Mouse (Mus musculus) thymus, postnatal 4 days (tissue): ENCODE measurements around the gene Rnase10.
"Not testable (repeated sequence)": the region's sequence is repeated elsewhere in the genome, so short reads cannot be mapped to it uniquely, and the experiment has no call there.

Experiments used
- DNase-seq: peaks from one replicate; pipeline ENCODE4 v3.0.0; 2021

Gene Rnase10

DNA sequence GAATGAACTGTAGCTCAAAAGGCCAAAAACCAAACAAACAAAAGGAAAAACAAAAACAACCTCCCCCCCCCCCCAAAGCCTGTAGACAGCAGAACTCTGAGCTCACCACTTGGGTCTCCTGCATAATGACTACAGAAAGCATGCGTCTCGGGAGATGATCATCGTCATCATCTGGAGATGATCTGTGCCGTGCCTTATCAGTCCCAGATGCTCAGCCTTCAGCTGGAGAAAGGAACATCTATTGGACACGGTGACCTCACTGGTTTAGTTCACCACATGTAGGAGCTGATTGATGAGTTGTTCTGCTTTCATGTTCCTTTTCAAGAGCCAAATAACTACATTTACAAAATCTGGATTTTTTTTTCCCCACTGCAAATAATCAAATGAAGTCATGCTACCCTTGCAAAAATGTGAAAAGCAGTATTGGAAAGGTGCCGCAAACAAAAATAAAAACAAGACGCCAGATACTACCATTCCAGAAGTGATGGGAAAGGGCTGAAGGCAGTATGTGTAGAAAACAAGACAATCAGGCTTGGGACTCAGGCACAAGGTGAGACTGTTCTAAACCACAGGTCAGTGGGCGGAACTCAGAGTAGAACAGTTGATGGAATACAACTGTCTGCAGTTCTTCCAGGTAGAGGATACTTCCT lies at the start of gene Rnase10:
Gene Rnase10 (plus strand): TSS at position 600 of the 650 bp plus-strand sequence.
- no peak for DNase-seq

DNA sequence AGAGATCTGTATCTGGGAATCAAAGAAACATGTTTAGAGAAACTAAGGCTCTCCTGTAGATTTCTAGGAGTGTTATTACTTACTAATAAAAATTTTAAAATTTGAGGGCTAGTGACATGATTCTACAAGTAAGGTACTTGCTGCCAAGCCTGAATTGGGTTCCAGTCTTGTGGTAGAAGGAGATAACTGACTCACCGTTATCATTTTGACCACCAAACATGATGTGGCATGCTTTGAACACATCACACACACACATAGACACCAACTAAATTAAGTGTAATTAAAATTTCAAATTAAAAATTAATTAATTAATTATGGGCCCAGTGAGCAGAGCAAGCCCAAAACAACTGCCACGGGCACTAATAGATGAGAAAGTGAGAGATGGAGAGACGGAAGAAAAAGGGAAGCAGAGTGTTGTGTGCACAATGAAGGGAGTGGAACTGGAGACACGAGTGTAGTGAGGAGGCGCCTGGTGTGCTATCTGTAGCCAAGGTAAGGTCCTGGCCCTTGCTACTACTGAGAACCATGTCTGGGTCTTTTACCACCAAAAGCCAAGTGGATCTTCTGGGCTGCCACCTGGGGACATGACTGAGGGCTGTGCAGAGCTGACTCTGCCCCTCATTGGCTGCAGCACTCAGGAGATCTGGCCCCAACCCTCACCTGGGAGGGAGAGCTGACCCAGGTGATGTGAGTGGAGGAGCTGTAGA lies 49.1 kb upstream of the Rnase10 start:
- DNase-seq: not testable (repeated sequence)

DNA sequence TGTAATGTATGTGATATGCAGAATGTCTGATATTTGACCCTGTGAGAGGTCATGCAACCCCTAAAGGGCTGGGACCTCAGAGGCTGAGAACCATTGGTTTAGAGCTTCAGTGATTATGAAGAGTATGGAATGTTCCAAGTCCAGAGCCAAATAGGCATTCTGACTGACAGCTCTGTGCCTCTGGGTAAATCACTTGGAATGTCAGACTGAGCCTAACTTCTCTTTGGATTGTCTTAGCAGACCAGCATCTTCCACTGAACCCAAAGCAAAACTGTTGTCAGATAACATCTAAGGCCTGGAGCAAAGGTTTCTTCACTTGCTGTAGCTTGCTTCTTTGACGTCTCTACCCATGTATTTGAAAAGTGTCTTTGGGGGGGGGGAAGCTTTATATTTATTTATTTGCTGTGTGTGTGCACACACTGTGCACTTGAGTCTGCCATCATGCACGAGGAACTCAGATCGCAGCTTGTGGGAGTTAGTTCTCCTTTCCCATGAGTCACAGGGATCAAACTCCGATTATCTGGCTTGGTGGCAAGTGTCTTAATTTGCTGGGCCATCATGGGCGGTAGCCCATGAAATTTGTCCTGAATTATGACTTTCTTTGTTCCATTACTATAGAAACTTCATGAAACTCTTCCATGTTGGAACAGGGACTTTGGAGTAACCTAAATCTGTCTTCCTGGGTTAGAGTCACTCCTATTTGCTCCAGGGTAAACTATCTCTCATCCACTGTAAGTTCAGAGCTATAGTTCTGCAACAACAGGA lies 39.2 kb upstream of the Rnase10 start:
- DNase-seq: no peak

DNA sequence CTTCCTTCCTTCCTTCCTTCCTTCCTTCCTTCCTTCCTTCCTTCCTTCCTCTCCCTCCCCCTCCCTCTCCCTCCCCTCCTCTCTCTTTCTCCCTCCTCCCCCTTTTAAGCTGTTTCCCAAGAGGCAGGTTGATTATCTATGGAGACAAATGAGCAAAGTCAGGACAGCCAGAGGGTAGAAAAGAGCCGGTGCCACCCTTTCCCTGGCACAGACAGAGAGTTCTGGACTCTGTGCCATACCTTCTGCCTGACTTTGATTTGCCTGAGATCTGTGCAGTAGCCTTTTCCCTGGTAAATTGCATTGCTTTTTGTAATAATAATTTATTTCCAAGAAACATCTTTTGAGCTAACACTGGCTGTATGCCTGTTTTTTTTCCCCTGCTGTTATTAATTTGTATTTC lies 38.5 kb upstream of the Rnase10 start:
- no peak for DNase-seq

DNA sequence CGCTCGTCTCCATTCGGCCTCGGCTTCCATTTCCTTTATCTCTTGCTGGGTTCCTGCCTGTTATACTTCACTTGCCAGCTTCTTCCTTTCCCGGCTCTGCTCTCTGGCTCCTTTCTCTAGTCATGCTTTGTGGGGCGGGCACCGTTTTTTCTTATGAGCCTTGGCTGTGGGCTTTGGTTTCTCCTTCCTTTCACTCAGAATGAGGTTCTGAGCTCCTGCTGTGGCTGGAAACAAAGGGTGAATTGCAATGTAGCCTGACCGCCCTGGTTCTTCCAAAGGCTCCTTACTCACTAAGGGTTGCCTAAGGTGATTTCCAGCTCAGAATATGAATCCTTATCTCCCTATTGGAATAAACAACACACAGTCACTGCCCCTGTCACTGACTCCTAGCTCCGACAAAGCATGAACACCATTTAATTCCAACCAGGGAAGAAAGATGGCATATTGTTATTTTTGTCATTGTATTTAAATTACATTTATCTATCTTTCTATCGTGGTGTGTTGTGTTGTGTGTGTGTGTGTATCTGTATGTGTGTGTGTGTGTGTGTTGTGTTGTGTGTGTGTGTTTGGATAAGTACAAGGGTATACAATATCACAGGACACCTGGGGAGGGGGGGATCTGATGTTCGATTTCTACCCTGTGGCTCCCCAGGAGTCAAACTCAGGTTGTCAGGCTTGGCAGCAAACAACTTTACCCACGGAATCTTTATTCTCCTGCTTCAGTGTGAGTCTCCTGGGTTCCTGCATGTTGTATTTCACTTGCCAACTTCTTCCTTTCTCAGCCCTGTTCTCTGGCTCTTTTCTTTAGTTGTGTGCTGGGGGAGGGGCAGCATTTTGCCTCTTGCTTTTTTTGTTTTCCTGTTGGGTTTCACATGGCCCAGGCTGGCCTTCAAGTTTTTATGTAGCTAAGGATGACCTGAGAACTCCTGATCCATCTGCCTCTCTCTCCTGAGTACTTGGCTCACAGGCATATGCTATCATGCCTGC lies 37.7 kb upstream of the Rnase10 start:
- DNase-seq: peak; percentile 32

DNA sequence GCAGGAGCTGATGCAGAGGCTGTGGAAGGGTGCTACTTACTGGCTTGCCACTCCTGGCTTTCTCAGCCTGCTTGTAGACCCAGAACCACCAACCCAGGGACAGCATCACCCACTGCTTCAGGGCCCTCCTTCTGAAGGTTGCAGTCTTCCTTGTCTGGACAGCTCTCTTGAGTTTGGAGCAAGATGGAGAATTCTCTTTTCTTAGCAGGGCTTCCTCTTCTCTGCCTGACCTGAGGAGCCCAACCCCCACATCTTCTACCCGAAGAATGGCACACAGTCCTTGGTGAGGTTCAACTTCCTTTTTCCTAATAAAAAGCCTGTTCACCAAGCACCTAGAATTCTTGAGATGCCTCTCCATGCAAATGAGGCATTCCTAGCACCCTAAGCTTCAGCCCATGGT lies 36.7 kb upstream of the Rnase10 start:
- no peak for DNase-seq

DNA sequence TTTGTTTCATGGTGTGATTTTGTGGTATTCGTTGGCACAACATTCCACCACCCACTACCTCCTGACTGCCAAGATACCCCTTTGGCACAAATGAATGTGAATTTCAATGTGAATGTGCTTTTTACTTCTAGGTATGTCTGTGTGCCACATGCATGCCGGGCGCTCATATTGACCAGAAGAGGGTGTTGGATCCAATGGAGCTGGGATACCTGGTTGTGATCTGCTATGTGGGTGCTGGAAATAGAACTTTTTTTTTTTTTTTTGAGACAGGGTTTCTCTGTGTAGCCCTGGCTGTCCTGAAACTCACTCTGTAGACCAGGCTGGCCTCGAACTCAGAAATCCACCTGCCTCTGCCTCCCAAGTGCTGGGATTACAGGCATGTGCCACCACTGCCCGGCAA lies 34.5 kb upstream of the Rnase10 start:
- DNase-seq: not testable (repeated sequence)

DNA sequence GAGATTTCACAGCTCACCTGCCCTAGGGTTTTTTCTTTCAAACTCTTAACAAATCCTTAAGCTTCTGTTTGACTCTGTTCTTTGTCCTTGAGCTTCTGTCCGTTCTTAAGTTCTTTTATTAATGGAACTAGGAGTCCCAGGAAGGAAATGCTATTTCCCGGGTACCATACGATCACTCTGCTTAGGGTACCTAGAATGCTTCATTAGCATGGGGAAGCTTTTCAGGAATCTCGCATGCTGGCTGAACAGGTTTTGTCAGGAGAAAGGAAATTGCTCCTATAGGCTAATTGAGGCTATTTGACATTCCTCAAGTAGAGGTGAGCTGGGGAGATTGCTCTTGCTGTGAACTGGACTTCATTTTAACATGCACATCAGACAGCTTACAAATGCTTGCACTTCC lies 33.9 kb upstream of the Rnase10 start:
- no peak for DNase-seq

DNA sequence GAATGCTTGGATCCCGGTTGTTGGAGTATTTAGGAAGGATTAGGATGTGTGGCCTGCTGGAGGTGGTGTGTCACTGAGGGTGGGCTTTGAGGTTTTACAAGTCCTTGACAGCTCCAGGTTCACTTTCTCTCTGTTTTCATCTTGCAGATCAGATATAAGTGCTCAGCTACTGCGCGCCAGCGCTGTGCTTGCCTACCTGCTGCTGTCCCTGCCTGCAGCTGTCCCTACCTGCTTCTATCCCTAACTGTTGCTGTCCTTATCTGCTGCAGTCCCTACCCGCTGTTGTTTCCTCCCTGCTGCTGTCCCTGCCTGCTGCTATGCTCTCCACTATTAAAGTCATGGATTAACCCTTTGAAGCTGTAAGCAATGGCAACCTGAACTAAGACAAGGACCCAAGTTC lies 32.5 kb upstream of the Rnase10 start:
- no peak for DNase-seq

DNA sequence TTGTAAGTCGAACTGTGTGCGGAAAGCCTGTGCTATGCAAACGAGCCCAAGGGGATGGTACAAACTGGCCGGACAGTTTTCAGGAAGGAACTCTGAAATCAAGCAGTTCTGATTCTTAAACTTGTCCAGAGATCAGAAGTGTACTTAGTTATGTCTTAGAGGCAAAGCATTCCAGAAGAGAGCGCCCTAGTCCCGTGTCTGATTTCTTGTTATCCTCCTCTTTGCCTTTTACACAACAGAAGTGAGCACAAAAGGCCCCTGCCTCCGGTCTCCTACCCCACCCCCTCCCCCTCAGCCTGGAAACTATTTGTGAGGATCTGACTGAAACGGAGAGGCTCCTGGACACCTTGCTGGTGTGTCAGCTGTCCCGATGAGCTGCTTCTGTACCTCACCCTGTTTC lies 30.9 kb upstream of the Rnase10 start:
- DNase-seq: no peak

DNA sequence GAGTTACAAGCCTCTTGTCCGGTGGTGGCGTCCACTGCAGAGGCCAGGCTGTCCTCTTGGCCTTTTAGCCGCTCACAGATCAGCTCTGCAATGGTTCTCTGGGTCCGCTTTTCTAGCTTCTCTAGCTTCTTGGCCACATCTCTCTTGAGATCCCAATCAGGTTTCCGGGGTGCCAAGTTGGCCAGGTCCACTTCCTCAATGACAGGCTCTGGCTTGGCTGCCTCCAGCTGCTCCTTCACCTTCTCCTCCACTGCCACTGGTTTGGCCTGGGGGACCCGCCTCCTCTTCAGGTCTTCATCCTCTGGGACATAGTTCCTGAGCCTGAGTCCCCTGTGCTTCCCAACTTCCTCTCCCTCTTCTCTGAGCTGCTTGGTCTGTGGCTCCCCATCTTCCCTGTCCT lies 29.1 kb upstream of the Rnase10 start:
- not testable (repeated sequence) for DNase-seq

DNA sequence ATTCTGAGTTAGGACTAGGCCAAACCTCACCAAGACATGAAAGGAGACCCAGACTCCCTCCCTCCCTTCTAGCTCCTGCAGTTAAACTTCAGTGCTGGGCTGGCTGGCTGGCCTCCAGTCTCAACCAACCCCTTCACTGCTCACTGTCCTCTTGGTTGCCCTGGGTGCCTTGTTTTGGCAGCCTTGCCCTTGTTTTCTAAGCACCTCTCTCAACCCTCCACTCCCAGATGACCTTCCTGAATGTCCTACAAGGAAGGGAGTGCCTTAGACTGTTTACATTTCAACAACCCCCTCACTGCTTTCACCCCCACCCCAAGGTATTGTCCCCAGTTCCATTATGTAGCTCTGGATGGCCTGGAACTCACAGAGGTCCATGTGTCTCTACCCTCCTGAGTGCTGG lies 27.9 kb upstream of the Rnase10 start:
- no peak for DNase-seq

DNA sequence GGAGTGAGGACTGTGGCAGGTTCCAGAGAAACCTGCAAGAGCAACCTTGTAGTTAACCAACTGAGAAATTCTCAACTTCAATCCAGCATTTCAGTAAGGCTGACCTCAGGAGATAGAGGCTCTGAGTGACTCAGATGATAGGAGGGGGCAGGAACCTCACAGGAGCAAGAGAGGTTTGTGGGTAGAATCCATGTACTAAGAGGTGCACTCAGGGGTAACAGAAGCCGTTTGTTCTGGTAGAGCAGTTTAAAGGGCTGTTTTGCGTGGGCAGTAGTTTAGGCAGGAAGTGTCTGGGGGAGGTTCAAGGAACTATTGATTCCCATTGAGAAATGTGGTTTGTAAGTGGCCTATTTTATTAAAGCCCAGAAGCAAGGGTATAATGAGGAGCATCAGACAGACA lies 26.3 kb upstream of the Rnase10 start:
- DNase-seq: no peak

DNA sequence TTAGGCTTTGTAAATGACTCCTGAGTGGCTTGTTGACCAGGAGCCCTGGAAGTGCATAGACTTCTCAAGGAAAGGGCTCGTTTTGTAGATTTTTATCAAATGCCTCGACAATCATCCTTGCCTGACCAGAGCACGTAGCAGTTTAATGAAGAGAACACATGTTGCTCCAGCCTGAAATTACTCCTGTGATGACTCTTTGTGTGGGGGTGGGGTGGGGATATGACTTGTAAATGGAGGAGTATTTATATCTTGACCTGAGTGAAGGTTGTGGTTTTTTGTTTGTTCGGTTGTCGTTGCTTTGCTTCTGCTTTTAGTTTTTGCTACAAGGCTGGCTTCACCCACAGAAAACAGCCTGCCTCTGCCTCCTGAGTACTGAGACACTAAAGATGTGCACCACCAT lies 25.7 kb upstream of the Rnase10 start:
- DNase-seq: no peak

DNA sequence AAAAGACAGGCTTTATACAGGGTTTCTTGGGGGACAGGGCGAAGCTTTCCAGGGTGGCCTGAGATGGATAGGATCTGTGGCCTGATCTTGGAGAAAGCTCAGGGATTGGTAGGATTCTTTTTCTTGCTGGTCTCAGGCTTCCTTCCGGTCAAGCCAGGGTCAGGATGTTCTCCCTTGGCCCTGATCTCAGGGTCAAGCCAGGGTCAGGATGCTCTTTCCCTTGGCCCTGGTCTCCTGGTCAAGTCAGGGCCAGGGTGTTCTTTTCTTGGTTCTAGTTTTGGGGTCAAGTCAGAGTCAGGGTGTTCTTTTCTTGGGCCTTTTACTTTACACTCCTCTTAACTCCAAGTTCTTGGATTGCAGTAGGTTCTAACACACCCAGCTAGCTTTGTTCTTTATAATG lies 19.9 kb upstream of the Rnase10 start:
- no peak for DNase-seq

DNA sequence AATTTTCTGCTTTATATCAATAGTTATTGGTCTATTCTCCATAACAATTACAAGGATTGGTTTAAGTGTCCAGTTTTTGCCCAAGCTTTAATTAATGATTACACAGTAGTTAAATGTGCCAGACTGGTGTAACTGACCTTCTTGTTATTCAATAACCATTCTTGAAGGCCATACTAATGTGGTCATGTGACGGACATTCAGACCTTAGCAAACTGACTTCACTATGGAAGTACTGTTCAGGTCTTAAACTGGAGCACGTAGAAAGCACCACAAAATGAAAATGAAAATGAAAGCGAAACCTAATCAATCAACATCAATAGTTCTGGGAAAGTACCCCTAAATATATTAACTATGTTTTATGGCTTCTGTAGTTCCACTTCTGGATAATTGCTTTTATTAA lies 16.5 kb upstream of the Rnase10 start:
- no peak for DNase-seq

DNA sequence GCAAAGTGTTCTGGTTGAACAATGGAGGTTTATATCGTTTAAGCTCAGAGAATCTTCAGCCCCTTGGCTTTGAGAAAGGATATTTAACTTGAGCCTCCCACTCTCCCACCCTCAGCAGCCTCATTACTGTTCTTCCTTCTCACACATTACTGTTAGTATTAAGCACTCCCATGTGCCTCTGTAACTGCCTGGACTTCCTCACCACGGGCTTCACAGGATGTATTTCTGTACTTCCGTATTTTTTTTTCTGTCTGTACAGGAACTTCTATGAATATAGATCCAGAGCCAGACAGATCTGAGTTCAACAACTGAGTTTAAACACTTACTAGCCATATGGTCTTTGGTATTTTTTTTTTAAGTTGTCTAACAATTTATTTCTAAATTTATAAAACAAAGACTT lies 10.5 kb upstream of the Rnase10 start:
- DNase-seq: no peak

DNA sequence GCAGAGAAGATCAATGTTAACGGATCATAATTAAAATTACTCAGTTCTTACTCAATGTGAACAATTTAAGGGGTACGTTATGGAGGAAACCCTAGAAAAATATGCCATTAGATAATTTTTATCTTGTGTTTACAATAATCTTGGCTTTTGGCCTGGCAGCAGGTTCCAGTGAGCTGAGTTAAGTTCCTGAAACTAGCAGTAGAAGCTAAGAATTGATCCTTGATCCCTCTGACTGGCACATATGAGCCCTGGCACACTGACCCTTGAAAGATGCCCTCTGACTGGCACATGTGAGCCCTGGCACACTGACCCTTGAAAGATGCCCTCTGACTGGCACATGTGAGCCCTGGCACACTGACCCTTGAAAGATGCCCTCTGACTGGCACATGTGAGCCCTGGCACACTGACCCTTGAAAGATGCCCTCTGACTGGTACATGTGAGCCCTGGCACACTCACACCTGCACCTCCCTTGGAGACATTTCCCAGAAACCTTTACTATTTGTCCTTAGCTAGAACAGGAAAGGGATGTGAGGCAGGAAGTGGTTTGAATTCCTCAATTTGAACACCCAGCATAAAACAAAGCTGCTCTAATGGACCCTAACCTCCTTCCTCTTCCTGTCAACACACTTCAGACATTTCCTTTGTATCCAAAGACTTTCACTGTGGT lies 9.4 kb upstream of the Rnase10 start:
- no peak for DNase-seq

DNA sequence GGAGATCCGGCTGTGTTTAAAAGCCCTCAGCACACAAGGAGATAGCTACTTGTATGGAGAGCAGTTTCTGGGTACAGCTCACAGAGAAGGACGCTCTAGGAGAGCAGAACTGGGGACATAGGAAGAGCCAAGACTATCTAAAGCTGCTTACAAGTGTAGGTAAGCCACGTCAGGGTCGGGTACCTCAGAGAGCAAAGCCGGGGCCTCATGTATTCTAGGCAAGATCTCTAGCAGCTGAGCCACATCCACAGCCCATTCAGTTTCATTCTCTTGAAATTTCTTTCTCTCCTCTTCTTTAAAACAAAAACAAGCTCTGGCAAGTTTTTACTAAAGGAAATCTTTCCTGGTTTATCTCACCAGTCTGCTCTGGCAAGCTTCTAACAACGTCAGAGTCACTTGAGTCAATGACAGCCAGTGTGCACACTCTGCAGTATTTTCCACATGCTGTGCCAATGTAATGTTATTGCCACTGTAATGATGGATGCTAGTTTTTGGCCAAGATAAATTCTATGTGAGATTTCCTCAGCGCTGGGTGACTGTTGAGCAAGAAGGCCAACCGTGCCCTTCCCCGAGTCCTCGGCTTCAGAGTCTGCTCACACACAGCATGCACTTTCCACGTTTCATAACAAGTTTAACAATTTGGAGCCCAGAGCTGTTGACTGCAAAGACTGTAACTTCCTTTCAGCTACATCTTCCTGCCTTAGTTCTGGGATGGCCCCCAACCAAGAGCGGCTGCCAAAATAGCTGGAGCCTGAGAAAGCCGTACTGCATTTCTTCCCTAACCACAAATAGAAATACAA lies 563 bp downstream of the Rnase10 start:
- no peak for DNase-seq

DNA sequence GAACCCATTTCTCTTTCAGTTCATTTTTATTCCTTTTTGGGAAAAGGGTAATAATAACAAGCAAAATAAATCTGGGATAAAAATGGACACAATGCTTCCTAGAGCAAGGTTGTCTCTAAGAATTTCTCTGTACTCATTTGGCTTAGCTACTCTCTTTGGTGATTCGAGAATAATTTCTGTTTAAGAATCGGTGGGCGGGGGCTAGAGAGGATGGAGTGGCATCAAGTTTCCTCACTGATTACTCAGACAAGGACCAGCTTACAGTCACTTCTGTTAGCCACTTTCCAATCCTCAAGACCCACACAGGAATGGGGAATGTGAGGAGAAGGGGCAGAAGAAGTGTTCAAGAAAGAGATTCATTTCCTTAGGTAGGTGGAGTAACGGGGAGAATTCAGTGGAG lies 1.2 kb downstream of the Rnase10 start:
- no peak for DNase-seq

DNA sequence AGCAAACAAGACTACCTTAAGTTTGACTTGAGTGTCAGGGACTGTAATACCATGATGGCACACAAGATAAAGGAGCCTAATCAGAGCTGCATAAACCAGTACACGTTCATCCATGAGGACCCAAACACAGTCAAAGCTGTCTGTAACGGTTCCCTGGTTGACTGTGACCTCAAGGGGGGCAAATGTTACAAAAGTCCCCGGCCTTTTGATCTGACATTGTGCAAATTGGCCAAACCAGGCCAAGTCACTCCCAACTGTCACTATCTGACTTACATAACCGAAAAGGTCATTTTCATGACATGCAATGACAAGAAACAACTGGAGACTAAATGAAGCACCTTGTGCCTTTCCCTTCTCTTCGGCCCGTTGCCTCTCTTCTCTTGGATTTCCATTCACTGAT lies 2.0 kb downstream of the Rnase10 start:
- no peak for DNase-seq
